Mouse (Mus musculus) lung, adult 2 months (tissue): ENCODE measurements at regions not wholly inside any gene's neighbourhood (a gene's known extent, or its start where the extent isn't known, plus 50 kb on each side); places are given as distances from the start of the nearest gene placed in this dataset.

Experiments
- DNase-seq: peaks from one replicate; pipeline ENCODE4 v3.0.0; 2022
- H3K4me1 ChIP-seq: fragments of 200-500 bp; 2 replicates; pipeline ENCODE4 v1.6.1; 2011; ENCODE audit warnings: low read length; ENCODE audit not compliant: control insufficient read depth, insufficient read depth
- H3K4me3 ChIP-seq: fragments of 200-500 bp; replicated peaks from 2 replicates; pipeline ENCODE3; 2011; ENCODE audit warnings: low read depth, mild to moderate bottlenecking, control low read depth, low read length; ENCODE audit errors: extremely low read depth
- CTCF ChIP-seq: fragments of 200-500 bp; IDR thresholded peaks from 2 replicates; pipeline ENCODE4 v1.5.1; 2011; ENCODE audit warnings: mild to moderate bottlenecking, low read length, control low read depth; ENCODE audit not compliant: insufficient read depth
- POLR2A ChIP-seq: fragments of 200-500 bp; IDR thresholded peaks from 2 replicates; pipeline ENCODE4 v1.6.1; 2011; ENCODE audit warnings: low read depth, mild to moderate bottlenecking, control low read depth, low read length, borderline replicate concordance; ENCODE audit errors: extremely low read depth
- WGBS: fragments of 180-500 bp; shearing (Covaris S2); methylation state at CpG from one replicate; pipeline ENCODE4 v1.1.7; 2018; 5-methylcytosine and 5-hydroxymethylcytosine counted together

- WGBS = 11% methylated on average over 9 of the region's 9 CpGs
- no peak for TF ChIP-seq POLR2A
- peak; percentile 82 for TF ChIP-seq CTCF
- no peak overlapping the region for H3K4me3 ChIP-seq
- DNase-seq = peak; percentile 80
- no peaks in the 10 kb centered on the region for H3K4me1 ChIP-seq
These were observed 69.7 kb upstream of the Col1a1 start for GRCm38 (mm10) chr11:94866176-94866967.

GRCm38 (mm10) chr11:94850129-94850528 lies 67.6 kb upstream of the Tmem92 start:
- TF ChIP-seq POLR2A (no peak), CTCF (no peak)
- WGBS = 94% methylated on average over 3 of the region's 3 CpGs
- no peak for DNase-seq
- Histone ChIP-seq H3K4me1 (no peaks in the 10 kb centered on the region), H3K4me3 (no peak overlapping the region)

GRCm38 (mm10) chr11:94839133-94839532 lies 56.6 kb upstream of the Tmem92 start:
- Histone ChIP-seq H3K4me3 (no peak overlapping the region), H3K4me1 (no peaks in the 10 kb centered on the region)
- DNase-seq = no peak
- TF ChIP-seq CTCF (no peak), POLR2A (no peak)

- no peak for DNase-seq
- WGBS = 60% methylated on average over 3 of the region's 3 CpGs
- TF ChIP-seq CTCF = no peak
- no peak for TF ChIP-seq POLR2A
- Histone ChIP-seq H3K4me3 (no peak overlapping the region), H3K4me1 (no peaks in the 10 kb centered on the region)
These were observed 55.6 kb upstream of the Tmem92 start for GRCm38 (mm10) chr11:94838140-94838539.

- TF ChIP-seq POLR2A = no peak
- no peak for TF ChIP-seq CTCF
- Histone ChIP-seq H3K4me1 (no peaks in the 10 kb centered on the region), H3K4me3 (no peak overlapping the region)
- DNase-seq = no peak
These were observed 53.8 kb upstream of the Tmem92 start for GRCm38 (mm10) chr11:94836347-94836746.

- TF ChIP-seq POLR2A = no peak
- TF ChIP-seq CTCF = peak; percentile 64
- peak; percentile 57 for DNase-seq
- WGBS = 28% methylated on average over 13 of the region's 13 CpGs
- H3K4me1 ChIP-seq = no peaks in the 10 kb centered on the region
- no peak overlapping the region for H3K4me3 ChIP-seq
These were observed 49.9 kb upstream of the Tmem92 start for GRCm38 (mm10) chr11:94832246-94832985.
